Mouse (Mus musculus) G1E (cell line): ENCODE data around the gene Clic3. TPM values are rescaled to one million over a fixed set of nuclear protein-coding genes. Genes with fewer than 3 reads are reported as not detected.

Experiments used
- ATAC-seq: 2 replicates; pipeline ENCODE4 v1.8.0; 2016; ENCODE audit warnings: mild to moderate bottlenecking; ENCODE audit not compliant: insufficient number of reproducible peaks, poor library complexity, low FRiP score, severe bottlenecking; ENCODE audit errors: extremely low read depth
- DNase-seq: peaks from one replicate; pipeline ENCODE4 v3.0.0; 2012; ENCODE audit warnings: low spot score
- H3K27me3 ChIP-seq: 2 replicates; pipeline ENCODE4 v1.6.1; 2012; ENCODE audit warnings: mild to moderate bottlenecking, low read length, inconsistent platforms; ENCODE audit not compliant: insufficient read depth
- H3K36me3 ChIP-seq: replicated peaks from 2 replicates; pipeline ENCODE3; 2012; ENCODE audit warnings: mild to moderate bottlenecking, inconsistent platforms
- H3K4me1 ChIP-seq: 2 replicates; pipeline ENCODE4 v1.6.1; 2012; ENCODE audit warnings: low read depth, low read length, inconsistent platforms, mixed read lengths; ENCODE audit not compliant: insufficient read depth
- H3K4me3 ChIP-seq: 2 replicates; pipeline ENCODE4 v1.5.1; 2012; ENCODE audit warnings: low read depth, mild to moderate bottlenecking, inconsistent platforms, low read length, moderate library complexity, mixed read lengths
- H3K9me3 ChIP-seq: replicated peaks from 2 replicates; pipeline ENCODE4 v1.6.1; 2012; ENCODE audit warnings: inconsistent platforms
- CTCF ChIP-seq: IDR thresholded peaks from 2 replicates; pipeline ENCODE4 v1.5.1; 2012; ENCODE audit warnings: low read depth, low read length, inconsistent platforms, mixed read lengths
- GATA1 ChIP-seq: IDR thresholded peaks from 2 replicates; pipeline ENCODE4 v1.6.1; 2012; ENCODE audit warnings: borderline replicate concordance, low read length, inconsistent platforms, mixed read lengths
- GATA2 ChIP-seq: IDR thresholded peaks from 2 replicates; pipeline ENCODE4 v1.6.1; 2012; ENCODE audit warnings: low read depth, low read length, inconsistent platforms, borderline replicate concordance
- POLR2AphosphoS5 ChIP-seq: IDR thresholded peaks from 2 replicates; pipeline ENCODE4 v1.6.1; 2012; ENCODE audit warnings: low read depth, low read length, inconsistent platforms; ENCODE audit not compliant: insufficient replicate concordance
- TAL1 ChIP-seq: conservative IDR thresholded peaks from 2 replicates; pipeline ENCODE4 v1.6.1; 2012; ENCODE audit warnings: low read depth, low read length, inconsistent platforms, mixed read lengths
- polyA plus RNA-seq: library from polyadenylated mRNA; stranded (reverse); fragments of >175 nt; gene quantifications from 2 replicates; pipeline ENCODE4 v1.2.3, GENCODE M21; 2012
- total RNA-seq, 2 experiments: library from RNA; stranded (forward) in 1 of 2; stranded (reverse) in 1 of 2; fragments of 200-1000 nt in 1 of 2; fragments of >200 nt in 1 of 2; fragmentation: Nextera tagmentation in 1 of 2; gene quantifications; 2 replicates each; pipeline ENCODE4 v1.2.3; 2014 to 2017

The Clic3 gene
- total and polyA plus RNA-seq, 3 experiments = 0.22 TPM; not detected in 2

DNA sequence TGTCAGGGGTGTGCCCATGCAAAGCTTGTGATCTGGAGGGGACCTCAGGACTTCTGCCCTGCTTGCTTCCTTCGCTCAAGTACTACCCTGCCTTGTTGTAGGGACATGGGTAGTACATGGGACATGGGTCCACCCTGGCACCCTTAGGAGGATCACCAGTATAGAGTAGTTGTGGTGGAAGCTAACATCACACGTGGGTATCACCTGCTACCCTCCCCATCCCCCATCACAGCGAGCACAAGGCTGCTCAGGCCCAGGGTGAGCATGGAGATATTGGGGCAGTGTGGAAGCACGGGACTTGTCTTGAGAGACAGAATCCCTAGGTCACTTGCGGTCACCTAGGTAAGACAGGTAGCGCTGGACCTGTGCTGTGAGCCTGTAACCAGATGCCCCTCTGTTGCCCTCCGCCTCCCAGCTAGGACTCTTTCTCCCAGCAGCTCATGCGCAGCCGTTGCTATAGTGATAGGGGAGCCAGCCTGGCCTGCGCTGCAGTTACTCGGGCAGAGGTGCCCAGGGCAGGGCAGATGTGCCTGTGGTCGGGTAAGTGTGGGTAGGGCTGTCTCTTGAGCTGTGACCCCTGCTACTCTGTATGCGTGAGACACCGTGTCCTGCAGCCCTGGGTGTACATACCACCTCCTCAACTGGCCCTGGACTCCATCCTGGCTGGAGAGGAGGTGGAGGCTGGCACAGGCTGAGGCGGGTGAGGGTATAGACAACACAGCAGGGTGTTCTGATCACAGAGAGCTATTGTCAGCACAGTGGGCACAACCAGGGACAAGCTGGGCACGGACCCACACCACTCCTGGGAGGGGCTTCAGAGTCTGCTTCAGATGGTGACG, 26.0 kb upstream of the Clic3 start:
- no peaks in the 10 kb centered on the region for H3K9me3 ChIP-seq
- DNase-seq (no peak), ATAC-seq (no peak)
- H3K36me3 ChIP-seq = peaks cover 8% of the 10 kb centered on the region
- H3K4me1 ChIP-seq = peaks cover 34% of the 10 kb centered on the region
- no peak overlapping the region for H3K4me3 ChIP-seq
- TF ChIP-seq CTCF (no peak), POLR2AphosphoS5 (no peak), GATA1 (no peak), GATA2 (no peak), TAL1 (no peak)
- H3K27me3 ChIP-seq = peaks cover 54% of the 10 kb centered on the region

DNA sequence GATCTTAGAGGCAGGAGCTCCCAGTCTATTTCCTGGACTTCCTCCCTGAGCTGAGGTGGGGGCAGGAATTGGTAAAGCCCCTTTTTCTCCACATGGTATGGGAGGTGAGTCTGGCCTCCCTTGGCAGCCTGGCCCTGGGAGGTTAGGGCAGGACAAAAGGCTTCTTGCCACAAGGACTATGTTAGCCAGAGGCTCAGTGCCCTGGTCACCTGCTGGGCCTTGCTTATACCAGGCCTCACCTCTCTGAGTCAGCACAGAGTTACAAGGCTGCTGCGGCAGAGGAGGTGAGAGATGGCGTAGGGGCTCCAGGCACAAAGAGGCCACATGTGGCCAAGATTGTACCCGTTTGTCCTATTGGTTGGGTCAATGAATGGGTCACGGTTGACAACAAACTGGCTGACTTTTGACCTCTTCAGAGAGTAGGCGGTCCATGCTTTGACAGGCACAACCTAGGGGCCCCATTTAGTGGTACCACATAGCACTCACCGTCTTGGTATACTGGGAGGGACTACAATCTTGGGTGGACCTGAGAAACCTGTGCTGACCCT, 25.3 kb upstream of the Clic3 start:
- DNase-seq (no peak), ATAC-seq (no peak)
- peaks cover 8% of the 10 kb centered on the region for H3K36me3 ChIP-seq
- H3K27me3 ChIP-seq = peaks cover 47% of the 10 kb centered on the region
- H3K4me3 ChIP-seq = no peak overlapping the region
- no peak for TF ChIP-seq GATA2
- TF ChIP-seq GATA1 = no peak
- no peak for TF ChIP-seq POLR2AphosphoS5
- no peak for TF ChIP-seq TAL1
- TF ChIP-seq CTCF = no peak
- H3K9me3 ChIP-seq = no peaks in the 10 kb centered on the region
- peaks cover 32% of the 10 kb centered on the region for H3K4me1 ChIP-seq

GRCm38 (mm10) chr2:25432326-25433098, 24.1 kb upstream of the Clic3 start:
- Histone ChIP-seq H3K36me3 (peaks cover 11% of the 10 kb centered on the region), H3K4me1 (peaks cover 28% of the 10 kb centered on the region), H3K9me3 (no peaks in the 10 kb centered on the region), H3K27me3 (peaks cover 47% of the 10 kb centered on the region), H3K4me3 (no peak overlapping the region)
- TF ChIP-seq CTCF (no peak), GATA2 (no peak), POLR2AphosphoS5 (no peak), GATA1 (no peak), TAL1 (no peak)
- DNase-seq = no peak
- ATAC-seq = no peak

DNA sequence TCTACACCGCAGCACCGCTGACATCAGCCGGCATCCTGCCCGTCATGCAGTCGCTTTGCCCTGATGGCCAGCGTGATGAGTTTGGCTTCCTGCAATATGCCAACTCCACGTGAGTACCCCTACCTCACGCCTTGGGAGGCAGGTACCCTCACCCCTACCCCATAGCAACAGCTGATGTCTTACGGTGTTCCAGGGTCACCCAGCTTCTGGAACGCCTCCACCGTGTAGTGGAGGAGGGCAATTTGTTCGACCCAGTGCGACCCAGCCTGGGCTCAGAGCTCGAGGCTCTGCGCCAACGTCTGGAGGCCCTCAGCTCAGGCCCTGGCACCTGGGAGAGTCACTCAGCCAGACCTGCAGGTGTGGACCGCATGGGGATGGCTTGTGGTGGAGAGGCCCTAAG, 23.5 kb upstream of the Clic3 start:
- H3K27me3 ChIP-seq = peaks cover 47% of the 10 kb centered on the region
- H3K4me3 ChIP-seq = no peak overlapping the region
- H3K36me3 ChIP-seq = peaks cover 15% of the 10 kb centered on the region
- no peak for TF ChIP-seq GATA1
- TF ChIP-seq POLR2AphosphoS5 = no peak
- TF ChIP-seq TAL1 = no peak
- no peak for TF ChIP-seq GATA2
- no peak for TF ChIP-seq CTCF
- H3K4me1 ChIP-seq = peaks cover 27% of the 10 kb centered on the region
- DNase-seq (no peak), ATAC-seq (no peak)
- H3K9me3 ChIP-seq = no peaks in the 10 kb centered on the region

GRCm38 (mm10) chr2:25434292-25434691, 22.3 kb upstream of the Clic3 start:
- Histone ChIP-seq H3K4me1 (peaks cover 17% of the 10 kb centered on the region), H3K4me3 (no peak overlapping the region), H3K36me3 (peaks cover 25% of the 10 kb centered on the region), H3K9me3 (no peaks in the 10 kb centered on the region), H3K27me3 (peaks cover 42% of the 10 kb centered on the region)
- no peak for DNase-seq
- no peak for ATAC-seq
- no peak for TF ChIP-seq GATA2
- TF ChIP-seq POLR2AphosphoS5 = no peak
- TF ChIP-seq GATA1 = no peak
- no peak for TF ChIP-seq CTCF
- no peak for TF ChIP-seq TAL1

GRCm38 (mm10) chr2:25436286-25436820, 20.3 kb upstream of the Clic3 start:
- no peaks in the 10 kb centered on the region for H3K9me3 ChIP-seq
- no peak for TF ChIP-seq TAL1
- no peak for DNase-seq
- no peak overlapping the region for H3K4me3 ChIP-seq
- H3K27me3 ChIP-seq = peaks cover 21% of the 10 kb centered on the region
- no peak for ATAC-seq
- H3K36me3 ChIP-seq = peaks cover 27% of the 10 kb centered on the region
- H3K4me1 ChIP-seq = no peaks in the 10 kb centered on the region; the same call in 1 of the 2 replicates
